Mouse (Mus musculus): ENCODE data around the gene Fsd1. TPM values are rescaled to one million over a fixed set of nuclear protein-coding genes. Genes with fewer than 3 reads are reported as not detected.

Gene Fsd1
- polyA plus RNA-seq, 1 experiment: 0.36 TPM

- Histone ChIP-seq H3K4me2 (ENCODE audit: low read depth) (peak overlapping the region; percentile 50), H3K27me3 (ENCODE audit: control insufficient read depth, insufficient read depth, insufficient read length) (no peaks in the 10 kb centered on the region), H3ac (ENCODE audit: control insufficient read depth, insufficient read length) (no peak overlapping the region), H3K79me2 (ENCODE audit: control insufficient read depth, insufficient read depth) (peaks cover 95% of the 10 kb centered on the region), H3K4me3 (no peak overlapping the region), H3K36me3 (ENCODE audit: control insufficient read depth, insufficient read depth) (peaks cover 5% of the 10 kb centered on the region)
- TF ChIP-seq POLR2A (IDR thresholded peaks at IDR 0.05; ENCODE audit: insufficient read length, low read depth): no peak
- peak; percentile 49 for TF ChIP-seq TCF12 (IDR thresholded peaks at IDR 0.05; ENCODE audit: insufficient read depth, poor library complexity, severe bottlenecking)
- TF ChIP-seq MYOD1 (IDR thresholded peaks at IDR 0.05; ENCODE audit: control insufficient read depth in 1 of 3, insufficient read length in 2 of 3, low read depth in 2 of 3): peak; percentile 24 to 75 (median 61)
- peak; percentile 62 for TF ChIP-seq CEBPB (IDR thresholded peaks at IDR 0.05; ENCODE audit: insufficient read depth, poor library complexity, severe bottlenecking)
- no peak for TF ChIP-seq E2F4 (IDR thresholded peaks at IDR 0.05; ENCODE audit: insufficient read depth)
- no peak for TF ChIP-seq SRF (IDR thresholded peaks at IDR 0.05; ENCODE audit: control insufficient read depth, insufficient read length, low read depth)
- peak; percentile 3 for TF ChIP-seq TCF3 (IDR thresholded peaks at IDR 0.05; ENCODE audit: insufficient read length, low read depth)
- no peak for TF ChIP-seq REST (IDR thresholded peaks at IDR 0.05; ENCODE audit: insufficient read depth, insufficient read length)
- TF ChIP-seq MAX (IDR thresholded peaks at IDR 0.05; ENCODE audit: low read depth): no peak
- peak; percentile 17 to 90 (median 28) for TF ChIP-seq MYOG (IDR thresholded peaks at IDR 0.05; ENCODE audit: control insufficient read depth in 1 of 3, insufficient read depth in 1 of 3, insufficient read length in 2 of 3, low read depth in 2 of 3)
- no peak for TF ChIP-seq POLR2AphosphoS2 (IDR thresholded peaks at IDR 0.05; ENCODE audit: insufficient read length, low read depth)
- no peak for TF ChIP-seq USF1 (IDR thresholded peaks at IDR 0.05; ENCODE audit: low read depth)
These were observed 44.6 kb downstream of the Fsd1 start for GRCm38 (mm10) chr17:56030919-56031318.

- peaks cover 96% of the 10 kb centered on the region for H3K79me2 ChIP-seq (ENCODE audit: control insufficient read depth, insufficient read depth)
- no peak overlapping the region for H3K4me3 ChIP-seq
- no peaks in the 10 kb centered on the region for H3K27me3 ChIP-seq (ENCODE audit: control insufficient read depth, insufficient read depth, insufficient read length)
- H3ac ChIP-seq (ENCODE audit: control insufficient read depth, insufficient read length): no peak overlapping the region
- peaks cover 5% of the 10 kb centered on the region for H3K36me3 ChIP-seq (ENCODE audit: control insufficient read depth, insufficient read depth)
- no peak for TF ChIP-seq SRF (IDR thresholded peaks at IDR 0.05; ENCODE audit: control insufficient read depth, insufficient read length, low read depth)
- no peak for TF ChIP-seq TCF3 (IDR thresholded peaks at IDR 0.05; ENCODE audit: insufficient read length, low read depth)
- TF ChIP-seq MYOG (IDR thresholded peaks at IDR 0.05; ENCODE audit: control insufficient read depth in 1 of 3, insufficient read depth in 1 of 3, insufficient read length in 2 of 3, low read depth in 2 of 3): no peak
- no peak for TF ChIP-seq MAX (IDR thresholded peaks at IDR 0.05; ENCODE audit: low read depth)
- TF ChIP-seq E2F4 (IDR thresholded peaks at IDR 0.05; ENCODE audit: insufficient read depth): no peak
- no peak for TF ChIP-seq POLR2A (IDR thresholded peaks at IDR 0.05; ENCODE audit: insufficient read length, low read depth)
- no peak for TF ChIP-seq USF1 (IDR thresholded peaks at IDR 0.05; ENCODE audit: low read depth)
- TF ChIP-seq POLR2AphosphoS2 (IDR thresholded peaks at IDR 0.05; ENCODE audit: insufficient read length, low read depth): no peak
- TF ChIP-seq TCF12 (IDR thresholded peaks at IDR 0.05; ENCODE audit: insufficient read depth, poor library complexity, severe bottlenecking): no peak
- no peak for TF ChIP-seq MYOD1 (IDR thresholded peaks at IDR 0.05; ENCODE audit: control insufficient read depth in 1 of 3, insufficient read length in 2 of 3, low read depth in 2 of 3)
- no peak for TF ChIP-seq REST (IDR thresholded peaks at IDR 0.05; ENCODE audit: insufficient read depth, insufficient read length)
- TF ChIP-seq CEBPB (IDR thresholded peaks at IDR 0.05; ENCODE audit: insufficient read depth, poor library complexity, severe bottlenecking): no peak
- peak overlapping the region; percentile 50 for H3K4me2 ChIP-seq (ENCODE audit: low read depth)
These were observed 45.1 kb downstream of the Fsd1 start for GRCm38 (mm10) chr17:56031431-56031830.

- H3K79me2 ChIP-seq (ENCODE audit: control insufficient read depth, insufficient read depth): peaks cover 89% of the 10 kb centered on the region
- H3K4me2 ChIP-seq (ENCODE audit: low read depth): peak overlapping the region; percentile 35
- TF ChIP-seq MAX (IDR thresholded peaks at IDR 0.05; ENCODE audit: low read depth) (no peak), REST (IDR thresholded peaks at IDR 0.05; ENCODE audit: insufficient read depth, insufficient read length) (no peak), MYOD1 (IDR thresholded peaks at IDR 0.05; ENCODE audit: control insufficient read depth in 1 of 3, insufficient read length in 2 of 3, low read depth in 2 of 3) (no peak)
- H3K27me3 ChIP-seq (ENCODE audit: control insufficient read depth, insufficient read depth, insufficient read length): no peaks in the 10 kb centered on the region
- H3K36me3 ChIP-seq (ENCODE audit: control insufficient read depth, insufficient read depth): peaks cover 5% of the 10 kb centered on the region
- no peak overlapping the region for H3K4me3 ChIP-seq
- H3ac ChIP-seq (ENCODE audit: control insufficient read depth, insufficient read length): no peak overlapping the region
These were observed 45.9 kb downstream of the Fsd1 start for GRCm38 (mm10) chr17:56032127-56032733.

GRCm38 (mm10) chr17:56032831-56033230, 46.5 kb downstream of the Fsd1 start:
- Histone ChIP-seq H3K79me2 (ENCODE audit: control insufficient read depth, insufficient read depth) (peaks cover 83% of the 10 kb centered on the region), H3K4me2 (ENCODE audit: low read depth) (no peak overlapping the region), H3ac (ENCODE audit: control insufficient read depth, insufficient read length) (no peak overlapping the region), H3K36me3 (ENCODE audit: control insufficient read depth, insufficient read depth) (peaks cover 5% of the 10 kb centered on the region), H3K27me3 (ENCODE audit: control insufficient read depth, insufficient read depth, insufficient read length) (no peaks in the 10 kb centered on the region), H3K4me3 (no peak overlapping the region)
- TF ChIP-seq POLR2A (IDR thresholded peaks at IDR 0.05; ENCODE audit: insufficient read length, low read depth) (no peak), MAX (IDR thresholded peaks at IDR 0.05; ENCODE audit: low read depth) (no peak), REST (IDR thresholded peaks at IDR 0.05; ENCODE audit: insufficient read depth, insufficient read length) (no peak), SRF (IDR thresholded peaks at IDR 0.05; ENCODE audit: control insufficient read depth, insufficient read length, low read depth) (no peak), E2F4 (IDR thresholded peaks at IDR 0.05; ENCODE audit: insufficient read depth) (no peak), MYOD1 (IDR thresholded peaks at IDR 0.05; ENCODE audit: control insufficient read depth in 1 of 3, insufficient read length in 2 of 3, low read depth in 2 of 3) (no peak), POLR2AphosphoS2 (IDR thresholded peaks at IDR 0.05; ENCODE audit: insufficient read length, low read depth) (no peak), MYOG (IDR thresholded peaks at IDR 0.05; ENCODE audit: control insufficient read depth in 1 of 3, insufficient read depth in 1 of 3, insufficient read length in 2 of 3, low read depth in 2 of 3) (no peak), TCF12 (IDR thresholded peaks at IDR 0.05; ENCODE audit: insufficient read depth, poor library complexity, severe bottlenecking) (no peak), TCF3 (IDR thresholded peaks at IDR 0.05; ENCODE audit: insufficient read length, low read depth) (no peak), USF1 (IDR thresholded peaks at IDR 0.05; ENCODE audit: low read depth) (no peak), CEBPB (IDR thresholded peaks at IDR 0.05; ENCODE audit: insufficient read depth, poor library complexity, severe bottlenecking) (no peak)

Measured in myocyte (in vitro differentiated cells).